Mouse (Mus musculus) myocyte (in vitro differentiated cells): Measurements from ENCODE around the gene Clip1. TPM values are rescaled to one million over a fixed set of nuclear protein-coding genes. Genes with fewer than 3 reads are reported as not detected.

Experiments
- H3K27me3 ChIP-seq: one replicate; pipeline ENCODE4 v1.6.1; 2011; ENCODE audit not compliant: control insufficient read depth, insufficient read depth, insufficient read length
- H3K36me3 ChIP-seq: one replicate; pipeline ENCODE4 v1.6.1; 2011; ENCODE audit not compliant: control insufficient read depth, insufficient read depth
- H3K4me2 ChIP-seq: one replicate; pipeline ENCODE4 v1.6.1; 2011; ENCODE audit warnings: low read depth, control low read depth
- H3K4me3 ChIP-seq: one replicate; pipeline ENCODE4 v1.5.1; 2011; ENCODE audit warnings: mild to moderate bottlenecking, control low read depth, moderate library complexity
- H3K79me2 ChIP-seq: one replicate; pipeline ENCODE4 v1.6.1; 2011; ENCODE audit not compliant: control insufficient read depth, insufficient read depth
- H3ac ChIP-seq: one replicate; pipeline ENCODE4 v1.6.1; 2011; ENCODE audit not compliant: control insufficient read depth, insufficient read length
- CEBPB ChIP-seq: IDR thresholded peaks from 2 replicates; pipeline ENCODE4 v1.6.1; 2011; ENCODE audit warnings: mild to moderate bottlenecking, moderate library complexity; ENCODE audit not compliant: poor library complexity, insufficient read depth, severe bottlenecking
- E2F4 ChIP-seq: IDR thresholded peaks from one replicate; pipeline ENCODE4 v1.6.1; 2011; ENCODE audit warnings: mild to moderate bottlenecking, control low read depth, moderate library complexity; ENCODE audit not compliant: insufficient read depth
- MAX ChIP-seq: IDR thresholded peaks from one replicate; pipeline ENCODE4 v1.6.1; 2011; ENCODE audit warnings: low read depth, mild to moderate bottlenecking, control low read depth
- MYOD1 ChIP-seq, 3 experiments: IDR thresholded peaks; one replicate each; pipeline ENCODE4 v1.6.1; 2011; ENCODE audit warnings: control low read depth in 2 of 3, low read depth in 2 of 3, mild to moderate bottlenecking in 2 of 3, moderate library complexity in 1 of 3; ENCODE audit not compliant: insufficient read length in 2 of 3, control insufficient read depth in 1 of 3
- MYOG ChIP-seq, 3 experiments: IDR thresholded peaks; one replicate each; pipeline ENCODE4 v1.6.1; 2011; ENCODE audit warnings: control low read depth in 2 of 3, low read depth in 2 of 3, mild to moderate bottlenecking in 2 of 3; ENCODE audit not compliant: insufficient read length in 2 of 3, control insufficient read depth in 1 of 3, insufficient read depth in 1 of 3
- POLR2A ChIP-seq: IDR thresholded peaks from one replicate; pipeline ENCODE4 v1.6.1; 2011; ENCODE audit warnings: low read depth, mild to moderate bottlenecking, control low read depth, moderate library complexity; ENCODE audit not compliant: insufficient read length
- POLR2AphosphoS2 ChIP-seq: IDR thresholded peaks from one replicate; pipeline ENCODE4 v1.6.1; 2011; ENCODE audit warnings: low read depth, control low read depth; ENCODE audit not compliant: insufficient read length
- REST ChIP-seq: IDR thresholded peaks from one replicate; pipeline ENCODE4 v1.6.1; 2011; ENCODE audit warnings: mild to moderate bottlenecking, control low read depth, moderate library complexity; ENCODE audit not compliant: insufficient read depth, insufficient read length
- SRF ChIP-seq: IDR thresholded peaks from one replicate; pipeline ENCODE4 v1.6.1; 2011; ENCODE audit warnings: low read depth; ENCODE audit not compliant: control insufficient read depth, insufficient read length
- TCF12 ChIP-seq: IDR thresholded peaks from one replicate; pipeline ENCODE4 v1.6.1; 2011; ENCODE audit warnings: mild to moderate bottlenecking, control low read depth; ENCODE audit not compliant: poor library complexity, insufficient read depth, severe bottlenecking
- TCF3 ChIP-seq: IDR thresholded peaks from one replicate; pipeline ENCODE4 v1.6.1; 2011; ENCODE audit warnings: low read depth, control low read depth; ENCODE audit not compliant: insufficient read length
- USF1 ChIP-seq: IDR thresholded peaks from one replicate; pipeline ENCODE4 v1.6.1; 2011; ENCODE audit warnings: low read depth, mild to moderate bottlenecking, control low read depth, moderate library complexity
- polyA plus RNA-seq: library from polyadenylated mRNA; unstranded; fragments of >200 nt; fragmentation: generic; extraction: Trizol; gene quantifications from one replicate; pipeline ENCODE4 v1.2.1, GENCODE M21; 2012; ENCODE audit warnings: missing spikeins

Gene Clip1
- polyA plus RNA-seq, 1 experiment = 17.5 TPM

DNA sequence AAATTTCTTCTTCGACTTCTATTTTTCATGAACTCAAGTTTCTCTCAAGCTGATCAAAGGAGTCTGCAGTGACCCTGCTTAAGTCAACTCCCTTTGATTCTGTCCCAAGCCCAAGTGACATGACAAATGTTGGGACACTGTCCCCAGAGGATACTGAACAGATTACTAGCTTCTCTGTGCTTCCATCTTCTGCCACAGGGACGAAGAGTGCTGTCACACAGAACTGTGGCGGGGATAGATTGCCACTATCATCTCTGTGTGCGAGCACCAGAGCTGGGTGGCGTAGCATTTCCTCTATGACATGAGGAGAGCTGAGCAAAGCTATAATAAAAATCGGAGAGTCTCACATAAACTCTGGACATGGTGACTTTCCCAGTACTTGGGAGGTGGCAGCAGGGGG lies 82.2 kb downstream of the Clip1 start:
- Histone ChIP-seq H3K27me3 (no peaks in the 10 kb centered on the region), H3ac (no peak overlapping the region), H3K4me2 (no peak overlapping the region), H3K79me2 (no peaks in the 10 kb centered on the region), H3K36me3 (peaks cover 28% of the 10 kb centered on the region), H3K4me3 (no peak overlapping the region)
- TF ChIP-seq USF1 (no peak), TCF12 (no peak), TCF3 (no peak)

DNA sequence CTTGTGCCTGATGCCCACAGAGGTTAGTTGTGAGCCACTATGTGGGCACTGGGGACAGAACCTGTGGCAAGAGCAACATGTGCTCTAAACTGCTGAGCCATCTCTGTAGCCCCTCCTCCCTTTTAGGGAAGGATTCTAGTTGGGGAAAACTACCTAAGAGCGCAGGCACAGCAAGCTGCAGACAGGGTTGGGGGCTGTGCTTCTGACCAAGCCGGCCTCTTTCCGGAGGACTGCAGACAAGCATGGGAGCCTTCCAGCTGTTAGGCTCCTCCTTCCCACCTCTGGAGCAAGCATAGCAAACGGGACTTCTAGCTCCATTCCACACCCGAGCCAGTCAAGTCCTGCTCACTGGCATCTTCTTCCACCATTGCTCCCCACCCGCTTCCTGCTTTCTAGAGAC lies 85.1 kb downstream of the Clip1 start:
- Histone ChIP-seq H3K27me3 (no peaks in the 10 kb centered on the region), H3K79me2 (no peaks in the 10 kb centered on the region), H3K4me3 (no peak overlapping the region), H3K36me3 (peaks cover 19% of the 10 kb centered on the region), H3K4me2 (no peak overlapping the region), H3ac (no peak overlapping the region)
- no peak for TF ChIP-seq MYOG (IDR thresholded peaks at IDR 0.05; ENCODE audit: control insufficient read depth in 1 of 3, insufficient read depth in 1 of 3, insufficient read length in 2 of 3, low read depth in 2 of 3)
- TF ChIP-seq POLR2A = no peak
- TF ChIP-seq USF1 = no peak
- no peak for TF ChIP-seq CEBPB

DNA sequence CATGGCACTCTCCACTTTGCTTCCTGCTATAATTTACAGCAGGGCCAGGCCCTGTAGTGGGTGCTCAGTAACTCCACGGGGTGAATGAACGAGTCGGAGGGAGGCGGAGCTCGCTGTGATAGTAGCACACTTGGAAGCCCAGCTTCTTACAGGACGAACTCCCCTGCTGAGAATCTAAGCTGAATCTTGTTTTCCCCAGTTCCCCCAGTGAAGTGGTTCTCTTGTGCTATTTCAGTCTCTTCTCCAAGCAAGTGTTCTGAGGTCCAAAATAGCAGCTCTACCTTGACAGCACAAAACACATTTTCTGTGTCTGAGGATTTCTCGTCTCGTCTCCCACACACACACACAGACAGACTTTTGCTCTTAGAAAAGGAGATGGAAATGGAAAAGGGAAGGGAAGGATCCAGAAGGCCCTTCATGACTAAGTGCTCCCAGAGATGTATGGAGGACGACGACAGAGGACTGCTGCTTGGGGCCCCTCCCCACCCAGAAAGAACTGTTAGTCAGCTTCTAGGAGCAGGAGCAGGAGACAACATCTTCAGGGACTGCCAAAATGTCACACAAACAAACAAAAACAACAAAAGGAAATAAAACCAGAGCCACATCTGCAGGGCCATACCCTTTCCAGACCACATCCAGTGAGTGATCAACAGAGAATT lies 90.7 kb downstream of the Clip1 start:
- H3K79me2 ChIP-seq = no peaks in the 10 kb centered on the region
- no peak overlapping the region for H3ac ChIP-seq
- peaks cover 24% of the 10 kb centered on the region for H3K36me3 ChIP-seq
- no peaks in the 10 kb centered on the region for H3K27me3 ChIP-seq
- no peak overlapping the region for H3K4me2 ChIP-seq
- H3K4me3 ChIP-seq = no peak overlapping the region
- TF ChIP-seq E2F4 (no peak), CEBPB (no peak), MYOD1 (IDR thresholded peaks at IDR 0.05; ENCODE audit: control insufficient read depth in 1 of 3, insufficient read length in 2 of 3, low read depth in 2 of 3) (no peak), TCF3 (no peak), POLR2A (no peak), REST (no peak), SRF (no peak), MAX (no peak), USF1 (no peak), POLR2AphosphoS2 (no peak), TCF12 (no peak), MYOG (IDR thresholded peaks at IDR 0.05; ENCODE audit: control insufficient read depth in 1 of 3, insufficient read depth in 1 of 3, insufficient read length in 2 of 3, low read depth in 2 of 3) (no peak)

DNA sequence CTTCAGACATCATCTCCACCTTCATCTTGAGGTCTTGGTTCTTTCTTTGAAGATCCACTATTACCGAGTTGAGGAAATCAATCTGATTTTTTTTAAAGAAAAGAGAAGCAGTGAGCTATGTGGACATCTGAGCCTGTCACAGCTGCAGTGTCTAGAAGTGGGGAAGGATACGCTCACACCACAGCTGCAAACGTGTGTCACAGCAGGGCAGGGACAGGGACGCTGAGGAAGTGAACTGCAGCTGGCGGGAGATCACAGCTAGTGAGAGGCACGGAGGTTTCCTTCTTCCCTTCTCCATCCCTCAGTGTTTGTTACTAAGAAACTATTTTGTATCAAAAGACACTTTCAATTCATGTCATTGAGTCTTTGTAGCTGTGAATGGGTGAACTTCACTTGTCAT lies 104.4 kb downstream of the Clip1 start:
- Histone ChIP-seq H3K27me3 (no peaks in the 10 kb centered on the region), H3K4me3 (no peak overlapping the region), H3K36me3 (peaks cover 13% of the 10 kb centered on the region), H3K79me2 (no peaks in the 10 kb centered on the region), H3ac (no peak overlapping the region), H3K4me2 (no peak overlapping the region)
- TF ChIP-seq E2F4 (no peak), MYOG (IDR thresholded peaks at IDR 0.05; ENCODE audit: control insufficient read depth in 1 of 3, insufficient read depth in 1 of 3, insufficient read length in 2 of 3, low read depth in 2 of 3) (no peak), MAX (no peak), TCF3 (no peak), REST (no peak), POLR2A (no peak), SRF (no peak), TCF12 (no peak), USF1 (no peak)

DNA sequence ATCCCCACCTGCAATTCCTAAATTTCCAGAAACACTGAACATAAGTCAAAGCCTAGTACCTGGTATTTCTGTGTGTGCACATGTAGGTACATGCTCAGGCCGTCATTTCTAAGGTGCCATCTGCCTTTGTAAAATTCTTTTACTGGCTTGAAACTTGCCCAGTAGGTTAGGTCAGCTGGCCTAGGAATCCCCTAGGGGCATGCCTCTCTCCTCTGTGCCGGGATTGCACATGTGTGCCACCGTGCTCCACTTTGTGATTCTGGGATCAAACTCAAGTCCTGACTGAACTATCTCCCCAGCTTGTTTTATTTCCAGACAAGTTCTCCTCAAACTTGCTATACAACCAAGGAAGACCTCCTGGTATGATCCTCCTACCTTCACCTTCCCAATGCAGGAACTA lies 107.7 kb downstream of the Clip1 start:
- H3ac ChIP-seq = no peak overlapping the region
- no peak overlapping the region for H3K4me2 ChIP-seq
- H3K36me3 ChIP-seq = peaks cover 13% of the 10 kb centered on the region
- TF ChIP-seq POLR2A (no peak), TCF3 (no peak), E2F4 (no peak), MYOG (IDR thresholded peaks at IDR 0.05; ENCODE audit: control insufficient read depth in 1 of 3, insufficient read depth in 1 of 3, insufficient read length in 2 of 3, low read depth in 2 of 3) (no peak), MAX (no peak), TCF12 (no peak), USF1 (no peak), SRF (no peak), POLR2AphosphoS2 (no peak), CEBPB (no peak), REST (no peak), MYOD1 (IDR thresholded peaks at IDR 0.05; ENCODE audit: control insufficient read depth in 1 of 3, insufficient read length in 2 of 3, low read depth in 2 of 3) (no peak)
- no peaks in the 10 kb centered on the region for H3K27me3 ChIP-seq
- peaks cover 2% of the 10 kb centered on the region for H3K79me2 ChIP-seq
- no peak overlapping the region for H3K4me3 ChIP-seq
